Mouse (Mus musculus) embryonic fibroblast, embryonic 13.5 days (primary cell): ENCODE measurements around the gene Eva1b.

Source experiments
- CTCF ChIP-seq: IDR thresholded peaks from 2 replicates; pipeline ENCODE4 v1.5.1; 2011; ENCODE audit warnings: mild to moderate bottlenecking, control low read depth, low read length, moderate library complexity, borderline replicate concordance; ENCODE audit not compliant: insufficient read depth
- POLR2A ChIP-seq: IDR thresholded peaks from 2 replicates; pipeline ENCODE4 v1.6.1; 2011; ENCODE audit warnings: low read depth, mild to moderate bottlenecking, control low read depth, low read length, moderate library complexity

DNA sequence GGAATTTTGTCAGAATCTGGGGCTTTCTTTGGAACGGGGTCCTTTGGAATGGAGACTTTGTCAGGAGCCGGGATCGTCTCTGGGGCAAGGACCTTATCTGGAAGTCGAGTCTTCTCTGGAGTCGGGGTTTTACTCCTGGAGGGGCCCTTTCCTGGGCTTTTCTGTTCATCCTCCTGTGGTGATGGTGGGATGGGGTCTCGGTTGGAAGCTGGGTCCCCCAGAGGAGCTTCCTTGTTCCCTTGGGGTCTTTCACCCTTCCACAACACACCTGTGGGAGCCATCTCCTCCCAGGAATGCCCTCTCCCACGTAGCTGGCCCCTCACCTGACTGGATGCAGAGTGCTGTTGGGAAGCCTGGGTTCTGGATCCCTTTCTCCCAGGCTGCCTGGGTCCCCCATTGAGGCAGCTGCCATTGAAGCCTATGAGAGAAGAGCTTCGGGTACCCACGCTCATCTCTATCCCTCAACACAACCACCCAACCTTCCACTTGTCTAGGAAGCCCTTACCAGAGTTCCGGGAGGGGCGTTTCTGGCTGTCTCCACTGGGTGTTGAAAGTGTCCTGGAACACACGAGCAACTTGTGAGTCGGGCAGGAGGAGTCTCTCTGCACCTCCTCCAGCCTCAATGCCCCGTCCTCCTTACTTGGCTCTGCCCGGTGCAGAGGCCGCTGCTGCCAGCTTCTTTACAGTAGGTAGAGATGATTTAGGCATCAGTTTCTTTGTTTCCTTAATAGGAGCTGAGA lies 4.3 kb downstream of the Eva1b start:
- TF ChIP-seq CTCF: no peak
- TF ChIP-seq POLR2A: no peak
